Mouse (Mus musculus): ENCODE results near the gene Tesk2.
"Not testable (repeated sequence)": the region's sequence is repeated elsewhere in the genome, so short reads cannot be mapped to it uniquely, and the experiment has no call there.

The Tesk2 gene

DNA sequence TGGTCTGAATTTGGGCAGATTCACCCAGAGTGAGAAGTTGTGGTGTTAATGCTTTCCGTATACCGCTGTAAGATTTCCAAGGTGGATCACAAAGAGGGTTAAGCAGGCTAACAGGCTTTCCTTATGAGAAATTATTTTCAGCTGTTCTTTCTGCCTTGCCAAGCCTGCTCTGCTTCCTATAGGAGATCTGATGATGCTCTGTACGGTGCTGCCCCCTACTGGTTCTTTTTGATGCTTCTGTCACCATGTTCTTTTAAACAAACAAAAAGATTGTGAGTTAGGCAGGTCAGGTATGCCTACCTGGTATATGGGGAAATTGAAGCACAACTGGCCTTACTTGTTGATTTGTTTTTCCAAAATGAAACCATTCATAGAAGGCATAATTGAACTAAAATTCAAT, 68.2 kb downstream of the Tesk2 start:
- peak; percentile 59 for DNase-seq (ENCODE audit: low read depth, low spot score)

DNA sequence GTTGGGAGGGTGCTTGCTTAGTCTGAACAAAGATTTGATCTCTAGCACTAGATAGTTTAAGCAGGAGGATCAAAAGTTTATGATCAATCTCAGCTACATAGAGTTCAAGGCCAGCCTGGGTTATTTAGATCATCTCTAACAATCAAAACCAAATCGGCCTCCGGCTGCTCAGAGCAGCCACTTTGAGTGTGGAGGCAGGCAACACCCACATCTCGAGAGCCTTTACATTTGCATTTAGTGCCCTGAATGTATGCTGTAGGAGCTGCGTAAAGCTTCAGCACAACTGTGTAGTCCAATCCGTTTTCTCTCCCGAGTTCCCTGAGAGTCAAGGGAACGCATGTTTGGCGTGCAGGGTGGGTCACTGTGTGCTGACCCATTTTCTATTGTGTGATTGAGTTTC, 71.7 kb downstream of the Tesk2 start:
- no peak for DNase-seq (ENCODE audit: low read depth, low spot score)

DNA sequence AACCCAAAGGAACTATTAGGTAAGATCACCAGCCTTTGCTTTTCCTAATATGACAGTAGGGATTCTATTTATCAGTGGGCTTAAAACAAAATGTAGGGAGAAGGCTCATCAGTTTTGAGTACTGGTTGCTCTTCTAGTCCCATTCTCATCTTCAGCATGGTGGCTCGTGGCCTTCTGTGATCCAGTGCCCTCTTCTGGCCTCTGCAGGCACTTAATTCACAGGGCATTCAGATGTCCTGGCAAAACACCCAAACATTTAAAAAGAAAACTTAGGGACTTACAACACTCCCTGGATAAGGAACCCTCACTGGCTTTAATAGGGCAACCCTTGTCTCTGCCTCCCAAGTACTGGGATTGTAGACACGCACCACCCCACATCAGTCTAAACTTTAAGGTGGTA, 73.5 kb downstream of the Tesk2 start:
- no peak for DNase-seq (ENCODE audit: low read depth, low spot score)

DNA sequence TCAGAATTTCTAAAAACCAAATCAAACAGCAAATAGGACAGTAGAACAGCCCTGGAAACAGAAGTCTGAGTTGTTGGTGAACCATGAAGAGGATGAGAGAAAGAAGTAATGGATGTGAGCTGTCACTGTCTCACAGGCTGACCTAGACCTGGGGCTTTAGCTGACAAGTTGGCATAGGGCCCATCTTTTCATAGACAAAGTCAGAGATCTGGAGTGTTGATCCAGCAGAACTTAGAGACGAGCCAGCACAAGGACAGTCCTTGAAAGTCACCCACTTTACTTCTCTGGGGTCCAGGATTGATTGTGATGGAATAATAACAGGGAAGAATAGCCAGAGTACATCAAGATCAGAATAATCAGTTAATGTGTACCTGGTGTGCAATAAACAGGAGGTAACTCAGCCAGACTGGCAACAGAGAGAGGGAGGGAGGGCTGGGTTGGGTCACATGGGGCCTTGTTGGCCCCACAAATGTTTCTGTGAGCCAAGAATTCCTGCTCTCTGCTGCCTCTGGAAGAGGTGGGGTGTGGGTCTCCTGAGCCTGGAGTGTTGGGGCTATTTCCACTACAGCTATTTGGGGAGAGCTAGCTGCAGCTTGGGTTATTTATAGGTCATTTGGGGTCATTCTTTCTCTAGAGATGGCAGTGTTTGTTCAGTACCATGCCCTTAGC, 75.8 kb downstream of the Tesk2 start:
- no peak for DNase-seq (ENCODE audit: low read depth, low spot score)

DNA sequence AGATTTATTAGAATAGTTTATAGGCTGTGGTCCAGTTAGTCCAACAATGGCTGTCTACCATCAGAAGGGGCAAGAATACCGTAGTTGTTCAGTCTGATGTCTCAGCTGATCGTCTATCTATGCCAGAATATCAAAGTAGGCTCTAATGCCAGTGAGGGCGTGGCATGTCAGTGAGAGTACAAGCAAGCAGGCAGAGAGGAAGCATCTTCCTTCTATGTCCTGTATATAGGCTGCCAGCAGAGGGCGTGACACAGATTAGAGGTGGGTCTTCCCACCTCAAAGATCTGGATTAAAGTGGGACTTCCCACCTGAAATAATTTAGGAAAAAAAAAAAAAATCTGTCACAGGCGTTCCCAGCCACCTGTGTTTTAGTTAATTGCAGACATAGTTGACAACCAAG, 79.2 kb downstream of the Tesk2 start:
- no peak for DNase-seq (ENCODE audit: low read depth, low spot score)

DNA sequence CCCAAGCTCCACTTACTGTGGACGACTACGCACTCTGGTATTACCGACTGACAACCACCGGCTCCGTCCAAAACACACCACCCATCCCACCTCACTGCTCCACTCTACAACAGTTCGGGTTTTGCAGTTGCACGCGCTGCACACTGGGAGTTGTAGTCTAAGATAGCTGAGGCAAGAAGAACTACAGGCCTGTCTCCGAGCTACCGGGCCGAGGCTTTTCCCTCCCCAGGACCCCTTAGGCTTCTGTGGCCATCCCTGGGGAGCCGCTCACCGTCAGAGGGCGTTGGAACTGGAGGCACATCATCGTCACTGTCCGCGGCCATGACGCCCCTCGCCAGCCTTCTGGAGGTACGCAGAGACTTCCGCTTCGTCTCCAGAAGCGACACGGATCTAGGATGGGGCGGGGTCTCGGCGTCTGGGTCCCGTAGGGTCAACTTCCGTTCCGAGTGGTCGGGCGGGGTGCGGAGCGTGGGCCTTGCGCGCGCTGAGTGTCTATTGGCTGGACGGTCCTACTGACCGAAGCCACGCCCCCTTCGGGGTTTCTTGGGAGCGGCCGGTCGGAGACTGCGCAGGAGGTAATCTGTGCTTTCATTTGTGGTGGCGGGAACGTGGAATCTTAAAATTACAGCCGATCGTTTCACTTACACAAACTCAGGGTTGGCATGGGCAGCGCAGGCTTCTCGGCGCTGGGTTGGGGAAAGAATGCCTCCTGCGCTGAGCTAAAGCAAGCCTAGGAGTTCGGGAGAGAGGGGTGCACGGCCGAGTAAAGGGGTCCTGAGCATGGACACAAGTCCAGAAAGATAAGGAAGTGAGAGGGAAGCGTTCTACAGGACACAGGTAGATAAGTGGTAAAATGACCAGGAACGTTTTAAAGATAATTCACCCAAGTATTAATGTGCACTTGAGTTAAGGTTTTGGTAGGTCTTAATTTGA, 86.7 kb downstream of the Tesk2 start, which contains the start of the genes Toe1 and Mutyh:
TSS of gene Toe1 (minus strand) at position 444 of the 933 bp plus-strand sequence.
TSS of gene Mutyh (plus strand) at position 527 of the 933 bp plus-strand sequence.
- peak; percentile 83 for DNase-seq (ENCODE audit: low read depth, low spot score)

DNA sequence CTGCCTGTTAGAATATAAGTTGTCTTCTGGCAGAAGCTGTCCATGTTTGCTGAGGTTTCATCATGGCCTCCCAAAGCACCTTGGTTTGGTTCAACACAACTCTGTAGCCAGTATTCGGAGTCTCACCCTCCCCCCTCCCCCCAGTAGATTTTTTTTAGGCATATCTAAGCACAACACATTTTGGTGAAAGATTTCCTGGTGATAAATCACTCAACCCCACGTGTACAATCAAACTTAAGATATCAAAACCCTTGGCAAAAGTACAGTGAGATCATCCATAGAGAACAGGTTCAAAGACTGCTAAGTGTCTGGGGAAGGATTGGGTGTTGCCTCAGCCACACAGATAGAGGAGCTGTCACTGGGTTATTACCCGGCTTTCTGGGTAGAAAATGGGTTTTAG, 90.3 kb downstream of the Tesk2 start:
- no peak for DNase-seq (ENCODE audit: low read depth, low spot score)

DNA sequence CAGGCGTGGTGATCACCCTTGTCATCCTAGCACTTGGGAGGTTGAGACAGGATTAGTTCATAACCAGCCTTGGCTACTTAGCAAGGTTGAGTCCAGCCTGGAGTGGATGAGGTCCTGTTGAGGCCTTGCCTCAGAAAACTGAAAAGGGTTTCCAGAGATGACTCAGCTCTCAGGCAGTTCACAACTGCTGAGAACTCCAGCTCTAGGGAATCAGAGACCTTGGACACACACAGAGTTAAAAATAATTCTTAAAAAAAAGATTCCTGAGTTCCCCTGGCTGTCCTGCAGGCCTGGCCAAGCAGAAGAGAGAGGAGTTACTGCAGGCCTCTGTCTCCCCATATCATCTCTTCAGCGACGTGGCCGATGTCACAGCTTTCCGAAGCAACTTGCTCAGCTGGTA, 94.5 kb downstream of the Tesk2 start:
- no peak for DNase-seq (ENCODE audit: low read depth, low spot score)

DNA sequence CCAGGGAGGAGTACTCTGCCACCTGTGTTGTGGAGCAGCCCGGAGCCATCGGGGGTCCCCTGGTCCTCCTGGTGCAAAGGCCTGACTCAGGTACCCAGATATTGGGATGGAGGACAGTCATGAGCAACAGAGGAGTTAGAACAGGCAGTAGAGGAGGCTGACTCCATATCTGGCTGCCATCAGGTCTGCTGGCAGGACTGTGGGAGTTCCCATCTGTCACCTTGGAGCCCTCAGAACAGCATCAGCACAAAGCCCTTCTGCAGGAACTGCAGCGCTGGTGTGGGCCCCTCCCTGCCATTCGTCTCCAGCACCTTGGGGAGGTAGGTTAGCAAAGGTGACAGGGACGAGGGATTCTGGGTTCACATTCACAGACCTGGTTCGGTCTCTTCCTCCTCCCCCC, 96.7 kb downstream of the Tesk2 start:
- no peak for DNase-seq (ENCODE audit: low read depth, low spot score)

DNA sequence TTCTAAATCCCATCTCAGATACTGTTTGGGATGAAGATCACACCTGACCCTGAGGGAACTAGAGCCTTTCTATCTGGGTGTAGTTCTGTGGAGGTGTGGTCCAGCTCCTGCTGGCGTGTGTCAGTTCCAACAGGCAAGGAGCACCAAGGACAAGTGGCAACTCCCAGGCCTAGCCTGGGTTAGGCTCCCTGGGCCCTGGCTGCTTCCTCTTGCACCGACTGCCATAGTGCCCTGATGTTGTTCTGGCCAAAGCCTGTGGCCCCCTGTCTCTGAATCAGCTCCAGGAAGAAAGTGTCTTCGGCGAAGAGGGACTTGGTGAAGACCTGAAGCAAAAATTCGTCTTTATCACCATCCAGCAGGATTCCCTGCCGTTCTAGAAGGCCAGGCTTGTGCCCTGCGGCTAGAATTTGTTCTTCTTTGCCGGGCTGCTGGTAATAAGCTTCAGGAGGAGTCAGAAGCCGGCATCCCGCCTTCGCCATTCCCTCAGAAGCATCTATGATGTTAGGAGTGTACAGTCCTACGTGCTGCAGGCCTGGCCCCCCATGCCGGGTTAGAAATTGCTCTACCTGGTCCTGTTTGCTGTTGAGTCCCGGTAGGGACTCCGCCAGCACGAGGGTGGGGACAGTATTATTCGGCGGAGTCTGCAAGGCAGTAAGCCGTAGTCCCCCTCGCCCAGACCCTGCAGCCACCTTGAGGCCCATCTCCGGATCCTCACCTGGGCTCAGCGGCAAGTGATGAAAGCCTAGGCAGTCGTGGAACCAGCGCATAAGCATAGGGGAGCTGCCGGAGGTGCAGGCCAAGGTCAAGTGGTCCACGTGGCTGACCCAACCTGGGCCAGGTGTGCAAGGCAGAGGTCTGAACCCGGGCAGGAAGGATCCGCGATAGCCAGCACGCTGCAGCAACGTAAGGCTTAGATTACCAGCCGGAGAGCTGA, 99.5 kb downstream of the Tesk2 start:
- DNase-seq (ENCODE audit: low read depth, low spot score) = no peak

DNA sequence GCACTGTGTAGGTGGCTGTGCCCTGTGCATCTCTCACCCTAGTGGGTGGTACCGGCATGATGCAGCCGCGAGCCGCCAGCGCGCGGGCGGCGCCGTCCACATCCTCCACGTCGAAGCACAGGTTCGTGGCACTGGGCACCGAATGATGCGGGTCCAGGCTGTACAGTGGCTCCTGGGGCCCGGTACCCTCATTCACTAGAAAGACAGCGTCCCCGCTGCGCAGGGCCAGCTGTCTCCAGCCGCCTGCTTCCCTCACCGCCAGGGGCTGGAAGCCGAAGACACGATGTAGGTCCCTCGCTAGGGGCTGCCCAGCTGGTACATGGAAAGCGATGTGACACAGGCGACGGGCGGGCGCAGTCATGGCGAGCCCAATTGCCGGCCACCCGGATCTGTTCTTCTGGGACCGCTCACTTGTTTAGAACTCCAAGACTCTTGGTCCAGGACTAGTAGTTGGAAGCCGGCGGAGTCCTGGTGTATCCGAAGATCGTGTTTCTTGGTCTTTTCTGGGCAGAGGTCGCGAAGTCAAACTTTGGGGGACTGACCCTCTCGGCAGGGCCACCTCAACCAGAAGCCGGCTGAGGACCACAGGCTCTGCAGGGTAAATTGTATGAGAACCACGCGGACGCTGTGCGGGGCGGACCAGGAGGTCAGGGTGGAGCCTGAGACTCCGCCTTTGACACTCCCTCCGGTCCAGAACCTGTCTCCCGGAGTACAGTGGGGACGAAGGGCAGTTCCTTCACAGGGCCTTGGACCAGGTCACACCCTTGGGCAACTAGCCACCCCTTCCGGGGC, 100.3 kb downstream of the Tesk2 start:
- peak; percentile 42 for DNase-seq (ENCODE audit: low read depth, low spot score)

DNA sequence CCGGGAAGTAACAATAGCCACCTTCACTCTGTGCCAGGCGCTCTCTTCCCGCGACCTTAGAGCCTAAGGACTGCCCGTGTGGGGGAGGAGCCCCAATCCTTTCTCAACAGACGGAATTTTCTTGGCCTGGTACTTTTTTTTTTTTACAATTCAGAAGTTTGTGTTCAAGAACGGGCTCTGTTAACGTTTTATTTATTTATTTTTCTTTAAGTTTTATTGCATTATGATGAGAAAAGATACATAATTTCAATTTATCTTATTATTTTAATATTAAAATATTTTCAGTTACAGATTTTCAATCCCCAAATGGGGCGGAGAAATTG, 100.9 kb downstream of the Tesk2 start, which contains the start of gene Hpdl:
TSS of gene Hpdl (minus strand) at position 14 of the 323 bp plus-strand sequence.
- DNase-seq (ENCODE audit: low read depth, low spot score) = no peak

DNA sequence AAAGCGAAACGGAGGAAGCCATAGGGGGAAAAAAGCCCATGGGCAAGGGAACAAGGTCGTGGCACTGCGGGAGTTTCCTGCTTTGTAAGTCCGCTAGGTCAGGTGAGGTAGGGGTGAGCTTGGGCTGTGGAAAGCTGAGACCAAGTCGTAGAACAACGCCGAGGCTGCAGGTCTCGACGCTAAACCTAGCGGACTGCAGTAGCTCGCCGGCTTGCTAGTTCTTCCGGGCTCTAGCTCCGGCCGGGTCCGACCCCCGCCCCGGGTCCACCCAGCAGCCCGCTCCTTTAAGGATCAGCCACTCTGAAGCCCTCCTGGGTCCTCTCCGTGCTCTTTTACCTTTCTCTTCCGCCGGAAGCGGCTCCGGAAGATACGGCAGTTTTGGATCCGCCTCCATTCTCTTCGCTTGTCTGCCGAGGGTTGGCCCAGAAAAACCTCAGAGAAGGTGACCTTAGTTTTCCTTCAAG, 103.8 kb downstream of the Tesk2 start:
- DNase-seq (ENCODE audit: low read depth, low spot score) = no peak

DNA sequence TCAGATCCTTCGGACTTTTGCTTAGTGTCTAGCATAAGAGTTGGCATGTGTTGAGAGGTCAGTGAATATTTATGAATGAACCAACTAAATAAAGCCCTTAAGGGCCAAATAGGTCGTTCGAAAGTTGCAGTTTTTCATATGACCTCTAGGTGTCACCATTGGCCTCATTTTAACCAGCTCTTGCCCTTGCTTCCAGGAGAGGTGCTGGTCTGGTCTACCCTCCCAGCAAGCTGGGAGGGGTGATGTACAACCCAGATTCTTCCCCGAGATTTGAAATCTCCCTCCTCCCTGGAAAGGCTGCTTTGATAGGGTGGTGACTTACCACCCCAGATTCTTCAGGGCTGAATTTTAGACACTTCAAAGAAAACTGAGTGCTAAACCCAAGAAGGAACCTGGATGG, 107.1 kb downstream of the Tesk2 start:
- DNase-seq (ENCODE audit: low read depth, low spot score) = peak; percentile 63

DNA sequence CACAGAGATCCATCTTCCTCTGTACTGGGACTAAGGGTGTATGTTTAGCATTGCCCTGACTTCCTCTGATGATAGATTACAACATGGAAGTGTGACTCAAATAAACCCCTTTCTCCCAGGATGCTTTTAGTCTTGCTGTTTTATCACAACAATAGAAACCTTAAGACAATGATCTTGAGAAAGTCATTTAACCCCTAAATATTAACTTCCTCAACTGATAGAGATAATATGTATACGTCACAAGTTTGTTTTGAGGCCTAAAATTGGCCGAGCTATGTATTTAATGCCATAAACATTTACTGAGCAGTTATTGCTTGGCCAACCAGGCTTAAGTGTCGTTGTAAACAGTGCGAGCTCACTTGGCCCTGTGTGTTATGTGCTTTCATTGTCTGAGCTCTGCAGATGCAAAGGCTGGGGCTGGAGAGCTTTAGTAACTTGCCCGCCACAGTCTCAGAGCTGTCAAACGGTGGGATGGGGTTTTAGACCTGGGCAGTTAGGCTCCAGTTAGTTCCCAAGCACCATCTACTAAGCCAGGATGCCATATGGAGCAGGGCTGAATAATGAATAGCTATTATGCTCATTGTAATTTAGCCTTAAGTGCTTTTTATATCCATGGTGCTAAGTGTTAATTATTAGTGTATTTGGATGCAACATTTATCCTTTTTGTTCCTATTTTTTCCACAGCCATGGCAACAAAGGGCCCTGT, 108.8 kb downstream of the Tesk2 start:
- DNase-seq (ENCODE audit: low read depth, low spot score) = no peak

DNA sequence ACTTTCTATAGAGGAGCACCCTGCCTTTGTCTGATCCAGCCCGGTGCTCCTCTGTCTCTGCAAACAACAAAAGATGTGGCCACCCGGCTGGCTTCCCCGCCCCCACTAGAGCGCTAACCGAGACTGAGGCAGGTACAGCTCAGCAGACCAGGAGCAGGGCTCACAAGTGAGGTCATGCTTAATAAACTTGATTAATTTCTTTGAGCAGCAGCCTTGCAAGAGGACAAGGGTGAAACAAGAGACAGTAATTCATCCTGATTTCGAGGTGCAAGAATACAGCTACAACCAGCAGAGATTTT, 109.3 kb downstream of the Tesk2 start:
- DNase-seq (ENCODE audit: low read depth, low spot score) = no peak

DNA sequence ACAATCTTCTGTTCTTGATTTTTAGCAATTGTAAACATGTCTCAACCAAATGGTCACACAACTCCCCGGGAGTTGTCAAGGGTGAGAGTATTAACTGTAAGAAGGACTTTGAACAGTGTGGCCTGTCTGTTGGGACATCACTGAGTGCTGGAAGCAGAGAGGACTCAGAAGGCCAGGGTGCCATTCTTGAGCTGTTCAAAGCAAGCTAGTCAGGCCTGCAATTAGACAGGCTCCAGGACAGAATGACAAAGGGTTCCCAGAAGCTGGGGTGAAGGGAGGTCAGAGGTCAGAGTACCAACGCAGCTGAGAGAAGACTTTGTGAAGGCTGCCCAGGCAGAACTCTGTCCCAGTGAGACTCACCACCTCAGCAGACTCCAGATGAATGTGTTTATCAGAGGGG, 118.3 kb downstream of the Tesk2 start:
- no peak for DNase-seq (ENCODE audit: low read depth, low spot score)

DNA sequence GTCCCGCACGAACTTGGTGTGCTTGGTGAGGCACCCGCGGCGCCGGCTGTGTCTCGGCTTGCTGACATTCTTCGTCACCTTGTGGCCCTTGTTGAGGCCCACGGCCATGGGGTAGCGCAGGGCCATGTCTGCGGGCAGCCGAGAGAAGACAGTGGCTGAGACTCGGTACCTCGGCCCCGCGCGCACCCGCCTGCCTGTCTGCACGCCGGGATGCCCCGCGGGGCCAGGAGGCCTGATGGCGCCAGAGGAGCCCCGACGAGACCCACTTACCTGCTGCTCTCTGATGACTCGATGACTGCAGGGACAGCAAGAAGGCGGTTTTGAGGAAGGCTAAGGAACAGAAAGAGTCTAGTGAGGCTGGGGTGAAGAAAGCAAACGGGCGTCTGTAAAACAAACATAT, 119.3 kb downstream of the Tesk2 start:
- DNase-seq (ENCODE audit: low read depth, low spot score) = not testable (repeated sequence)

DNA sequence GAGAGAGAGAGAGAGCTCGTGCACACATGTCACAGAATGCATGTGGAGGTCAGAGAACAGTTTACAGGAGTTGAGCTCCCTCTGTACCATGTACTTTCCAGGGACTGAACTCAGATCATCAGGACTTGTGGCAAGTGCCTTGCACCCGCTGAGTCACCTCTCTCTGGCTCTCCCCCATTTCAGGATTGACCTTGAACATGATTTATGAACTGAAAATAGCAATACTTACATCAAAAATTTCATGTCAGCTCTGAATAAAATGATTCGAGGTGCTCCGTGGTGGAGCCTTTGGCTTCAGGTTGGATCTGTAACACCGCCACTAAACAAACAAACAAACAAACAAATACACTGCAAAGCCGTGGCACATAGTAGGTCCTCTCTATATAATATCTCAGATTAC, 120.1 kb downstream of the Tesk2 start:
- DNase-seq (ENCODE audit: low read depth, low spot score) = no peak

DNA sequence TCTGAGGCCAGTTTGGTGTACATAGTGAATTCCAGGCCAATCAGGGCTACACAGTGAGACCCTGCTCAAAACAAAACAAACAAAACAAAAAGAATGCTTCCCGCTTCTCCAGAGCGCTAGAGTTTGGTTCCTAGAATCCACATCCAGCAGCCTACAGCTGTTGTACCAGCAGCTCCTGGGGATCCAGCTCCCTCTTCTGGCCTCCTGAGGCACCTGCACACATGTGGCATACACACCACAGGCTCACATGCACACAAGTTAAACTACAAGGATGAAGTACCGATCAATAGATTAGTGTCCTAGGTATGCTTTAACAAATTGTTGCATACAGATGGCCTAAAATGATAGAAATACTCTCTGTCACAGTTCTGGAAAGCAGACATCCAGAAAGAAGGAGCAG, 123.6 kb downstream of the Tesk2 start:
- DNase-seq (ENCODE audit: low read depth, low spot score) = no peak

DNA sequence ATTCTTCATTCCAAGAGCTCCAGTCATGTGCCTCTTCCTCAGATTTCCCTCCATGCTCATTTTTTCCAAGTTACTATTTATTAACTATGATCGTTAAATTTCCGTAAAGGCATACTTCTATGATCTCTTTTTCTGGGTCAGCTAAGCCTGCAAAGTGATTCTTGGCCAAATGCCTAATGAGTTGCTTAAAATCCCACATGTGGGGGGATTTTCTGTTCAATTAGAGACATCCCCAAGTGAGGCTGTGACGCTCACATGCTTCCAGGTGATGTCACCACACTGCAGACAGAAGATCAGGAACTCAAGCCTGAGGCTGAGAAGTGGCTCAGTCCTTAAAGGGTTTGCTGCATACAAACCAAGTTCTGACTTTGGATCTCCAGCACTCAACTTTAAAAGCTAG, 129.2 kb downstream of the Tesk2 start:
- DNase-seq (ENCODE audit: low read depth, low spot score) = no peak
